Mouse (Mus musculus) stomach, embryonic 14.5 days (tissue): ENCODE measurements around the gene Adamts13. TPM values are rescaled to one million over a fixed set of nuclear protein-coding genes. Genes with fewer than 3 reads are reported as not detected.
A peak's percentile ranks its signal among the peaks of the same experiment; 100 is the strongest.

ENCODE experiments used
- ATAC-seq: fragments of 200-750 bp; cut with Nextera tagmentation; 2 replicates; pipeline ENCODE4 v1.8.0; 2017; ENCODE audit warnings: low read depth, moderate TSS enrichment; ENCODE audit not compliant: insufficient number of reproducible peaks, insufficient read depth, low FRiP score
- H3K27ac ChIP-seq: fragments of 300-500 bp; sonication (generic); 2 replicates; pipeline ENCODE4 v1.5.1; 2014; ENCODE audit warnings: mild to moderate bottlenecking, low read length, moderate library complexity, mixed read lengths
- H3K27me3 ChIP-seq: fragments of 300-500 bp; sonication (generic); 2 replicates; pipeline ENCODE4 v1.6.1; 2014; ENCODE audit warnings: low read length, control low read depth, mixed read lengths; ENCODE audit not compliant: control insufficient read depth, insufficient read depth
- H3K36me3 ChIP-seq: fragments of 300-500 bp; sonication (generic); 2 replicates; pipeline ENCODE4 v1.6.1; 2014; ENCODE audit warnings: mild to moderate bottlenecking, control low read depth, low read length, moderate library complexity, mixed read lengths; ENCODE audit not compliant: control insufficient read depth, insufficient read depth
- H3K4me1 ChIP-seq: fragments of 300-500 bp; sonication (generic); 2 replicates; pipeline ENCODE4 v1.6.1; 2014; ENCODE audit warnings: low read length, control low read depth, mixed read lengths; ENCODE audit not compliant: control insufficient read depth, insufficient read depth
- H3K4me2 ChIP-seq: fragments of 300-500 bp; sonication (generic); replicated peaks from 2 replicates; pipeline ENCODE4 v1.6.1; 2014; ENCODE audit warnings: low read depth, low read length, control low read depth
- H3K4me3 ChIP-seq: fragments of 300-500 bp; sonication (generic); 2 replicates; pipeline ENCODE4 v1.5.1; 2014; ENCODE audit warnings: low read depth, low read length, control low read depth
- H3K9ac ChIP-seq: fragments of 300-500 bp; sonication (generic); replicated peaks from 2 replicates; pipeline ENCODE4 v1.6.1; 2014; ENCODE audit warnings: low read depth, mild to moderate bottlenecking, control low read depth, low read length, moderate library complexity, mixed read lengths
- H3K9me3 ChIP-seq: fragments of 300-500 bp; sonication (generic); 2 replicates; pipeline ENCODE4 v1.6.1; 2016; ENCODE audit warnings: low read depth, low read length, control low read depth; ENCODE audit not compliant: control insufficient read depth
- WGBS: fragments of 180-500 bp; shearing (Covaris S2); extraction: QIAGEN DNeasy Blood & Tissue Kit; methylation state at CpG from one replicate; pipeline ENCODE4 v1.1.7; 2014; 5-methylcytosine and 5-hydroxymethylcytosine counted together
- polyA plus RNA-seq: library from polyadenylated mRNA; unstranded; fragments of >200 nt; fragmentation: Nextera tagmentation; extraction: Ambion mirVana; gene quantifications from 2 replicates; pipeline ENCODE4 v1.2.1, GENCODE M21; 2014

The Adamts13 gene
- polyA plus RNA-seq, 1 experiment from 2014 or later, result 0.07 TPM

GRCm38 (mm10) chr2:26943253-26943652, 30.0 kb upstream of the Adamts13 start:
- ATAC-seq, result no peak
- Histone ChIP-seq H3K9me3 (no peaks in the 10 kb centered on the region), H3K4me1 (no peaks in the 10 kb centered on the region), H3K27me3 (no peaks in the 10 kb centered on the region), H3K4me2 (no peak overlapping the region), H3K27ac (no peak overlapping the region), H3K9ac (no peak overlapping the region), H3K36me3 (no peaks in the 10 kb centered on the region), H3K4me3 (no peak overlapping the region)
- 77% methylated on average over 3 of the region's 3 CpGs for WGBS

- Histone ChIP-seq H3K4me3 (no peak overlapping the region), H3K9ac (no peak overlapping the region), H3K4me2 (no peak overlapping the region), H3K9me3 (no peaks in the 10 kb centered on the region), H3K27me3 (no peaks in the 10 kb centered on the region), H3K27ac (no peak overlapping the region), H3K4me1 (no peaks in the 10 kb centered on the region), H3K36me3 (peaks cover 34% of the 10 kb centered on the region)
- no peak for ATAC-seq
- 79% methylated on average over 2 of the region's 2 CpGs for WGBS
These were observed 22.8 kb upstream of the Adamts13 start for GRCm38 (mm10) chr2:26950411-26950810.

GRCm38 (mm10) chr2:26951346-26951905, 21.8 kb upstream of the Adamts13 start:
- 83% methylated on average over 8 of the region's 8 CpGs for WGBS
- no peak overlapping the region for H3K27ac ChIP-seq
- no peaks in the 10 kb centered on the region for H3K27me3 ChIP-seq
- H3K4me1 ChIP-seq, result no peaks in the 10 kb centered on the region
- H3K9ac ChIP-seq, result 0 out of 2 replicates have a peak overlapping the region, but pooled peaks have one; percentile 10
- H3K4me3 ChIP-seq, result no peak overlapping the region
- H3K36me3 ChIP-seq, result peaks cover 45% of the 10 kb centered on the region
- H3K4me2 ChIP-seq, result no peak overlapping the region
- ATAC-seq, result no peak
- no peaks in the 10 kb centered on the region for H3K9me3 ChIP-seq

DNA sequence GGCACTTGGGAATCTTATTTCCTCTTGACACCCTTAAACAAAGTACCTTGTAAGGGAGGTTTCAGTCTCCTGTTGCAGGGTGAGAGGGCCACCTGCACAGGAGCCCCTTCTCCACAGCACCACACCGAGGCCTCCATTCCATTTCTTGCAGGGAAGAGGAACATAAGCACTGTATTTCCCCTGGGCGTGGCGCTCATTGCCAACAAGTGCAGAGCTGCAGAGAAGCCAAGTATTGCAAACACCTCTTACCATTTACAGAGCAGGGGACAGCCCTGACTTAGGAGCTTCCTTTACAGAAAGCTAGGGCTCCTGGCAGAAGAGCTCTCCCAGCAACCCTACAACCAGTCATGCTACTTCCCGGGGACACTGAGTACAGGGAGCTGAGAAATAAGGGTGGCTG, 21.0 kb upstream of the Adamts13 start:
- no peak overlapping the region for H3K4me2 ChIP-seq
- no peak for ATAC-seq
- no peaks in the 10 kb centered on the region for H3K9me3 ChIP-seq
- H3K36me3 ChIP-seq, result peaks cover 52% of the 10 kb centered on the region
- 88% methylated on average over 4 of the region's 4 CpGs for WGBS
- no peak overlapping the region for H3K4me3 ChIP-seq
- no peak overlapping the region for H3K27ac ChIP-seq
- H3K27me3 ChIP-seq, result no peaks in the 10 kb centered on the region
- H3K4me1 ChIP-seq, result no peaks in the 10 kb centered on the region
- H3K9ac ChIP-seq, result 0 out of 2 replicates have a peak overlapping the region, but pooled peaks have one; percentile 10

- Histone ChIP-seq H3K27ac (no peak overlapping the region), H3K9ac (no peak overlapping the region), H3K9me3 (no peaks in the 10 kb centered on the region), H3K4me1 (no peaks in the 10 kb centered on the region), H3K4me3 (no peak overlapping the region), H3K36me3 (peaks cover 59% of the 10 kb centered on the region), H3K27me3 (no peaks in the 10 kb centered on the region), H3K4me2 (no peak overlapping the region)
- 87% methylated on average over 8 of the region's 8 CpGs for WGBS
- no peak for ATAC-seq
These were observed 20.4 kb upstream of the Adamts13 start for GRCm38 (mm10) chr2:26952866-26953265.

- Histone ChIP-seq H3K27ac (no peak overlapping the region), H3K9ac (no peak overlapping the region), H3K36me3 (peaks cover 68% of the 10 kb centered on the region), H3K9me3 (no peaks in the 10 kb centered on the region), H3K4me1 (no peaks in the 10 kb centered on the region), H3K27me3 (no peaks in the 10 kb centered on the region), H3K4me2 (no peak overlapping the region), H3K4me3 (no peak overlapping the region)
- no peak for ATAC-seq
- 95% methylated on average over 2 of the region's 2 CpGs for WGBS
These were observed 18.4 kb upstream of the Adamts13 start for GRCm38 (mm10) chr2:26954735-26955395.

GRCm38 (mm10) chr2:26956811-26957487, 16.3 kb upstream of the Adamts13 start:
- Histone ChIP-seq H3K36me3 (peaks cover 72% of the 10 kb centered on the region), H3K27me3 (no peaks in the 10 kb centered on the region), H3K9me3 (no peaks in the 10 kb centered on the region), H3K4me2 (no peak overlapping the region), H3K4me3 (no peak overlapping the region), H3K9ac (no peak overlapping the region), H3K27ac (no peak overlapping the region), H3K4me1 (peaks cover 4% of the 10 kb centered on the region; the same call in 1 of the 2 replicates)
- 93% methylated on average over 12 of the region's 12 CpGs for WGBS
- no peak for ATAC-seq

DNA sequence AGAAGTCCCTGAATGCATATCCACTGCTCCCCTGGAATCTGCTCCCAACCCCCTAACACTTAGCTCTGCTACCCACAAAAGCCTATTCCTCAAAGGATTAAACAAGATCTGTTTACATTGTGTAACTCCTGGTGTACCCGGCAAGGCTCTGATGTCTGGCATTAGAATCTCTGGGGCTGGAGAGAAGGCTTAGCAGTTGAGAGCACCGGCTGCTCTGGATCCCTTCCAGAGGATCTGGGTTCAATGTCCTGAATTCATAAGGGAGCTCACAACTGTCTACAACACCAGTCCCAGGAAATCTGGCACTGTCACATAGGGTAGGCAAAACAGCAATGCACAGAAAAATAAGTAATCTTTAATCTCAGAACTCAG, 15.7 kb upstream of the Adamts13 start:
- H3K27ac ChIP-seq, result no peak overlapping the region
- no peaks in the 10 kb centered on the region for H3K9me3 ChIP-seq
- H3K27me3 ChIP-seq, result no peaks in the 10 kb centered on the region
- H3K9ac ChIP-seq, result no peak overlapping the region
- WGBS, result 68% methylated on average over 2 of the region's 2 CpGs
- no peak overlapping the region for H3K4me2 ChIP-seq
- peaks cover 70% of the 10 kb centered on the region for H3K36me3 ChIP-seq
- peaks cover 5% of the 10 kb centered on the region; the same call in 1 of the 2 replicates for H3K4me1 ChIP-seq
- H3K4me3 ChIP-seq, result no peak overlapping the region
- ATAC-seq, result no peak
